Mouse (Mus musculus) megakaryocyte, embryonic 14.5 days (primary cell): ENCODE data around the gene Cers5.

Source experiments
- FLI1 ChIP-seq: IDR thresholded peaks from 2 replicates; pipeline ENCODE4 v1.6.1; 2012; ENCODE audit warnings: low read length, inconsistent platforms, mixed read lengths
- GATA1 ChIP-seq: IDR thresholded peaks from 3 replicates; pipeline ENCODE4 v1.6.1; 2012; ENCODE audit warnings: mixed read lengths, low read length, inconsistent platforms, borderline replicate concordance

- TF ChIP-seq FLI1 (no peak), GATA1 (no peak)
Observed at GRCm38 (mm10) chr15:99778148-99778547, 5.5 kb upstream of the Cers5 start.
